Mouse (Mus musculus) limb, embryonic 10.5 days (tissue): ENCODE results near the gene Pitpna. TPM values are rescaled to one million over a fixed set of nuclear protein-coding genes. Genes with fewer than 3 reads are reported as not detected.

Experiments
- microRNA-seq: library from miRNA; unstranded; fragments of <30 nt; microRNA quantifications from one replicate; pipeline ENCODE4, GENCODE M21; 2017
- polyA plus RNA-seq: library from polyadenylated mRNA; unstranded; fragments of >200 nt; fragmentation: Nextera tagmentation; extraction: Ambion mirVana; gene quantifications from 2 replicates; pipeline ENCODE4 v1.2.1, GENCODE M21; 2016

Gene Pitpna
- polyA plus RNA-seq, 1 experiment from 2014 or later, result 68.8 TPM

Small RNA genes lying within 50 kb of the gene (microRNA-seq; reads per million reads assigned to microRNA genes)
- gene Mir3971, result not detected

Other genes starting within 250 kb of the Pitpna start
- gene Rpa1, start 239.8 kb upstream of the Pitpna start, polyA plus RNA-seq, result 178 and 185 TPM in 2 replicates
- 15.0 and 17.1 TPM in 2 replicates for gene Smyd4, start 239.7 kb upstream of the Pitpna start, polyA plus RNA-seq
- gene Serpinf1, start 165.4 kb upstream of the Pitpna start, polyA plus RNA-seq, result 214 and 217 TPM in 2 replicates
- gene Serpinf2, start 148.5 kb upstream of the Pitpna start, polyA plus RNA-seq, result 0.36 TPM in 1 of 2 replicates, not detected in the other
- 5.6 and 6.6 TPM in 2 replicates for gene Wdr81, start 133.4 kb upstream of the Pitpna start, polyA plus RNA-seq
- 9.2 and 9.8 TPM in 2 replicates for gene Tlcd2, start 126.4 kb upstream of the Pitpna start, polyA plus RNA-seq
- gene Prpf8, start 101.3 kb upstream of the Pitpna start, polyA plus RNA-seq, result 81.7 and 82.6 TPM in 2 replicates
- 0.25 and 0.46 TPM in 2 replicates for gene Rilp, start 78.0 kb upstream of the Pitpna start, polyA plus RNA-seq
- gene Scarf1, start 74.6 kb upstream of the Pitpna start, polyA plus RNA-seq, result 7.0 and 7.1 TPM in 2 replicates
- 3.4 and 4.9 TPM in 2 replicates for gene Slc43a2, start 56.4 kb upstream of the Pitpna start, polyA plus RNA-seq
- 14.4 and 17.6 TPM in 2 replicates for gene Inpp5k, start 42.9 kb downstream of the Pitpna start, polyA plus RNA-seq
- 19.7 and 20.2 TPM in 2 replicates for gene Myo1c, start 62.4 kb downstream of the Pitpna start, polyA plus RNA-seq
- gene Crk, start 91.2 kb downstream of the Pitpna start, polyA plus RNA-seq, result 105 and 123 TPM in 2 replicates
- gene Ywhae, start 144.8 kb downstream of the Pitpna start, polyA plus RNA-seq, result 1,115 and 1,137 TPM in 2 replicates
- 0.06 and 0.20 TPM in 2 replicates for gene Doc2b, start 208.0 kb downstream of the Pitpna start, polyA plus RNA-seq